Mouse (Mus musculus): ENCODE measurements around the gene Larp1b. TPM values are rescaled to one million over a fixed set of nuclear protein-coding genes. Genes with fewer than 3 reads are reported as not detected.

Larp1b gene
- polyA plus RNA-seq, 1 experiment = 7.7 TPM

DNA sequence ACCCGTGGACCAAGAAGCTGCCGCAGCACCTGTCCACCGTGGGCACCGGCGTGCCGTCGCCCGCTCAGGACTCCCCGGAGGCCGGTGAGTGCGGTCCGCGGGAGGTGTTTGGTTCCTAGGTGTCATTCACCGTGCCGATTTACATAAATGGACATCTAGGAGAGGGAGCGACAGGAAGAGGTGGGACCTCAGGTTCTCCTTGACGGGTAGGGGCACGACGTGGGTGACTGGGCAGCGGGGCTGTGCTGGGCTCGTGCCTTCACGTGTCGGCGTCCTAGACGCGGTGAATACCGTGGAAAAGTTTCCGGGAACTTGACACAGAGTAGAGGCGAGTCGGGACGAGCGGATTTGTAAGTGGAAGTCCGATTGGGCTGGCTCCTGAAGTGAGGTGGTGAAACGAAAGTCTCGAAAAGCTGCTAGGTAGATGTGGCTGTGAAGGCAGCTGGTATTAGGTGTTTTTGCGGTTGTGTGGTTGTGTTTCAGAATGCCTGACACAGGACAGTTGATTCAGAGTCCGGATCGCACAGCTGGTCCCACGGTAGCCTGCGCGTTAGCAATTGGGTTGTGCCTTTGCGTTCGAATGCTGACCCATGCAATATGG is 1.1 kb downstream of the Larp1b start:
- H3K27me3 ChIP-seq (ENCODE audit: control insufficient read depth, insufficient read depth, insufficient read length) = no peaks in the 10 kb centered on the region
- peaks cover 2% of the 10 kb centered on the region for H3K79me3 ChIP-seq (ENCODE audit: low read depth)
- peak overlapping the region; percentile 52 for H3K4me3 ChIP-seq (ENCODE audit: insufficient read depth, poor library complexity, severe bottlenecking)
- no peaks in the 10 kb centered on the region for H3K36me3 ChIP-seq (ENCODE audit: control insufficient read depth, insufficient read depth)
- no peaks in the 10 kb centered on the region for H3K79me2 ChIP-seq (ENCODE audit: control insufficient read depth, insufficient read depth)
- TF ChIP-seq MYOD1 (IDR thresholded peaks at IDR 0.05; ENCODE audit: control insufficient read depth, insufficient read length, low read depth) (no peak), USF1 (IDR thresholded peaks at IDR 0.05; ENCODE audit: low read depth) (no peak), MAX (IDR thresholded peaks at IDR 0.05) (no peak), FOSL1 (IDR thresholded peaks at IDR 0.05; ENCODE audit: insufficient read depth, low read length, poor library complexity, severe bottlenecking) (no peak), MYOG (IDR thresholded peaks at IDR 0.05; ENCODE audit: control insufficient read depth, extremely low read depth, insufficient read length) (no peak), CTCF (IDR thresholded peaks at IDR 0.05; ENCODE audit: control insufficient read depth, insufficient read depth, insufficient read length) (no peak), CEBPB (IDR thresholded peaks at IDR 0.05; ENCODE audit: low read depth) (no peak)
- peak overlapping the region; percentile 92 for H3ac ChIP-seq (ENCODE audit: control insufficient read depth, insufficient read length, low read depth)

- no peak overlapping the region for H3ac ChIP-seq (ENCODE audit: control insufficient read depth, insufficient read length, low read depth)
Observed at GRCm38 (mm10) chr3:40951365-40951764, 1.7 kb downstream of the Larp1b start.

GRCm38 (mm10) chr3:40952606-40953005 is 3.0 kb downstream of the Larp1b start:
- TF ChIP-seq MAX (IDR thresholded peaks at IDR 0.05) (no peak), MYOD1 (IDR thresholded peaks at IDR 0.05; ENCODE audit: control insufficient read depth, insufficient read length, low read depth) (no peak), USF1 (IDR thresholded peaks at IDR 0.05; ENCODE audit: low read depth) (no peak), FOSL1 (IDR thresholded peaks at IDR 0.05; ENCODE audit: insufficient read depth, low read length, poor library complexity, severe bottlenecking) (no peak), CEBPB (IDR thresholded peaks at IDR 0.05; ENCODE audit: low read depth) (no peak), MYOG (IDR thresholded peaks at IDR 0.05; ENCODE audit: control insufficient read depth, extremely low read depth, insufficient read length) (no peak), CTCF (IDR thresholded peaks at IDR 0.05; ENCODE audit: control insufficient read depth, insufficient read depth, insufficient read length) (no peak)
- Histone ChIP-seq H3K4me3 (ENCODE audit: insufficient read depth, poor library complexity, severe bottlenecking) (no peak overlapping the region), H3K79me2 (ENCODE audit: control insufficient read depth, insufficient read depth) (no peaks in the 10 kb centered on the region), H3K36me3 (ENCODE audit: control insufficient read depth, insufficient read depth) (no peaks in the 10 kb centered on the region), H3K27me3 (ENCODE audit: control insufficient read depth, insufficient read depth, insufficient read length) (no peaks in the 10 kb centered on the region), H3K79me3 (ENCODE audit: low read depth) (peaks cover 2% of the 10 kb centered on the region), H3ac (ENCODE audit: control insufficient read depth, insufficient read length, low read depth) (no peak overlapping the region)

More at GRCm38 (mm10) chr3:40951365-40951764, 1.7 kb downstream of the Larp1b start:
- Histone ChIP-seq H3K4me3 (ENCODE audit: insufficient read depth, poor library complexity, severe bottlenecking) (peak overlapping the region; percentile 52), H3K79me3 (ENCODE audit: low read depth) (peaks cover 2% of the 10 kb centered on the region), H3K36me3 (ENCODE audit: control insufficient read depth, insufficient read depth) (no peaks in the 10 kb centered on the region), H3K27me3 (ENCODE audit: control insufficient read depth, insufficient read depth, insufficient read length) (no peaks in the 10 kb centered on the region), H3K79me2 (ENCODE audit: control insufficient read depth, insufficient read depth) (no peaks in the 10 kb centered on the region)
- TF ChIP-seq MAX (IDR thresholded peaks at IDR 0.05) (no peak), USF1 (IDR thresholded peaks at IDR 0.05; ENCODE audit: low read depth) (no peak), MYOG (IDR thresholded peaks at IDR 0.05; ENCODE audit: control insufficient read depth, extremely low read depth, insufficient read length) (no peak), CTCF (IDR thresholded peaks at IDR 0.05; ENCODE audit: control insufficient read depth, insufficient read depth, insufficient read length) (no peak), FOSL1 (IDR thresholded peaks at IDR 0.05; ENCODE audit: insufficient read depth, low read length, poor library complexity, severe bottlenecking) (no peak), MYOD1 (IDR thresholded peaks at IDR 0.05; ENCODE audit: control insufficient read depth, insufficient read length, low read depth) (no peak), CEBPB (IDR thresholded peaks at IDR 0.05; ENCODE audit: low read depth) (no peak)

GRCm38 (mm10) chr3:40954792-40955191 is 5.2 kb downstream of the Larp1b start:
- no peak overlapping the region for H3K4me3 ChIP-seq (ENCODE audit: insufficient read depth, poor library complexity, severe bottlenecking)
- TF ChIP-seq USF1 (IDR thresholded peaks at IDR 0.05; ENCODE audit: low read depth) = no peak
- TF ChIP-seq FOSL1 (IDR thresholded peaks at IDR 0.05; ENCODE audit: insufficient read depth, low read length, poor library complexity, severe bottlenecking) = no peak
- no peak for TF ChIP-seq MYOG (IDR thresholded peaks at IDR 0.05; ENCODE audit: control insufficient read depth, extremely low read depth, insufficient read length)
- no peak for TF ChIP-seq MAX (IDR thresholded peaks at IDR 0.05)
- TF ChIP-seq CEBPB (IDR thresholded peaks at IDR 0.05; ENCODE audit: low read depth) = no peak
- no peak for TF ChIP-seq CTCF (IDR thresholded peaks at IDR 0.05; ENCODE audit: control insufficient read depth, insufficient read depth, insufficient read length)
- no peak for TF ChIP-seq MYOD1 (IDR thresholded peaks at IDR 0.05; ENCODE audit: control insufficient read depth, insufficient read length, low read depth)
- H3K27me3 ChIP-seq (ENCODE audit: control insufficient read depth, insufficient read depth, insufficient read length) = no peaks in the 10 kb centered on the region
- H3K79me2 ChIP-seq (ENCODE audit: control insufficient read depth, insufficient read depth) = no peaks in the 10 kb centered on the region
- no peak overlapping the region for H3ac ChIP-seq (ENCODE audit: control insufficient read depth, insufficient read length, low read depth)
- H3K36me3 ChIP-seq (ENCODE audit: control insufficient read depth, insufficient read depth) = no peaks in the 10 kb centered on the region
- H3K79me3 ChIP-seq (ENCODE audit: low read depth) = peaks cover 2% of the 10 kb centered on the region

DNA sequence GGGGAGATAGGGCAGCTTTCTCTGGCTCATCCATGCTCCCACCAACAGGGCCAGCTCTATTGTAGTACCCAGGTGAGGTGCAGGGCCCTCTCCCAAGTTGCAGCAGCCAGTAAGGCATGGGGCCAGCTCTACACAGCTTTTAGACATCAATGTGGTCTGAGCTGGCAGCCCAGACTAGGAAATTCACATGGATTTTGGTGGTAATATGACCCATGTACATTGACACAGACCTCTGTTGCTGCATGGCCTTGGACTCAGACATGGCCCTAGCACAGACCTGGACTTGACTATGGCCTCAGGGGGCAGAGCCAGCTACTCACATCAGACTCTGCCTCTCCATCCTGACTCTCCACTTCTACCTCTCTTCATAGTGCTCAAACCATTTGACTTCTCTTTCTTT is 9.2 kb downstream of the Larp1b start:
- H3ac ChIP-seq (ENCODE audit: control insufficient read depth, insufficient read length, low read depth) = no peak overlapping the region
- no peak overlapping the region for H3K4me3 ChIP-seq (ENCODE audit: insufficient read depth, poor library complexity, severe bottlenecking)
- TF ChIP-seq CEBPB (IDR thresholded peaks at IDR 0.05; ENCODE audit: low read depth) (no peak), MYOG (IDR thresholded peaks at IDR 0.05; ENCODE audit: control insufficient read depth, extremely low read depth, insufficient read length) (no peak)
- no peaks in the 10 kb centered on the region for H3K79me3 ChIP-seq (ENCODE audit: low read depth)
- no peaks in the 10 kb centered on the region for H3K27me3 ChIP-seq (ENCODE audit: control insufficient read depth, insufficient read depth, insufficient read length)
- no peaks in the 10 kb centered on the region for H3K79me2 ChIP-seq (ENCODE audit: control insufficient read depth, insufficient read depth)
- H3K36me3 ChIP-seq (ENCODE audit: control insufficient read depth, insufficient read depth) = no peaks in the 10 kb centered on the region

- Histone ChIP-seq H3K4me3 (ENCODE audit: insufficient read depth, poor library complexity, severe bottlenecking) (no peak overlapping the region), H3K36me3 (ENCODE audit: control insufficient read depth, insufficient read depth) (no peaks in the 10 kb centered on the region), H3K79me2 (ENCODE audit: control insufficient read depth, insufficient read depth) (no peaks in the 10 kb centered on the region), H3ac (ENCODE audit: control insufficient read depth, insufficient read length, low read depth) (no peak overlapping the region), H3K27me3 (ENCODE audit: control insufficient read depth, insufficient read depth, insufficient read length) (no peaks in the 10 kb centered on the region), H3K79me3 (ENCODE audit: low read depth) (no peaks in the 10 kb centered on the region)
- no peak for TF ChIP-seq MYOG (IDR thresholded peaks at IDR 0.05; ENCODE audit: control insufficient read depth, extremely low read depth, insufficient read length)
- TF ChIP-seq USF1 (IDR thresholded peaks at IDR 0.05; ENCODE audit: low read depth) = no peak
- TF ChIP-seq MAX (IDR thresholded peaks at IDR 0.05) = no peak
- no peak for TF ChIP-seq CEBPB (IDR thresholded peaks at IDR 0.05; ENCODE audit: low read depth)
- no peak for TF ChIP-seq CTCF (IDR thresholded peaks at IDR 0.05; ENCODE audit: control insufficient read depth, insufficient read depth, insufficient read length)
- TF ChIP-seq FOSL1 (IDR thresholded peaks at IDR 0.05; ENCODE audit: insufficient read depth, low read length, poor library complexity, severe bottlenecking) = no peak
- TF ChIP-seq MYOD1 (IDR thresholded peaks at IDR 0.05; ENCODE audit: control insufficient read depth, insufficient read length, low read depth) = no peak
Observed at GRCm38 (mm10) chr3:40980758-40981157, 31.1 kb downstream of the Larp1b start.

Data from C2C12 (cell line).